8 mouse cellular contexts compared by ENCODE assay signal in genomic region chr17:23853292-23853691, GRCm38 (mm10). TPM values are rescaled to one million over a fixed set of nuclear protein-coding genes. Genes with fewer than 3 reads are reported as not detected.
DNase-seq lines count a peak whose midpoint lies in the region; ATAC-seq and TF ChIP-seq lines count a peak whose summit lies in the region.

No protein-coding gene starts in this region.

- H3K27me3 ChIP-seq in neural tube, embryonic 15.5 days (replicated peaks), result peaks cover 5% of the 10 kb centered on the region; the same call in 1 of the 2 replicates
- no peaks in the 10 kb centered on the region for H3K27me3 ChIP-seq in Patski
- H3K27me3 ChIP-seq in intestine, embryonic 14.5 days (replicated peaks; ENCODE audit: control insufficient read depth, insufficient read depth, low read length), result no peaks in the 10 kb centered on the region
- no peaks in the 10 kb centered on the region for H3K27me3 ChIP-seq in lung, postnatal 0 days (replicated peaks; ENCODE audit: insufficient read depth, low read length)

- ATAC-seq in neural tube, embryonic 15.5 days (ENCODE audit: low FRiP score), result no peak
- ATAC-seq in Patski, result no peak
- 0 out of 2 replicates have a peak, but pooled peaks have one; percentile 21 for ATAC-seq in intestine, embryonic 14.5 days (replicated peaks; ENCODE audit: low FRiP score, low TSS enrichment, low read depth)
- peak; percentile 46; the same call in 1 of the 2 replicates for ATAC-seq in lung, postnatal 0 days

- no peaks in the 10 kb centered on the region for H3K36me3 ChIP-seq in neural tube, embryonic 15.5 days
- no peaks in the 10 kb centered on the region for H3K36me3 ChIP-seq in intestine, embryonic 14.5 days (ENCODE audit: control insufficient read depth, insufficient read depth, low read length)
- no peaks in the 10 kb centered on the region for H3K36me3 ChIP-seq in lung, postnatal 0 days (ENCODE audit: insufficient read depth, low read length)

- no peak overlapping the region for H3K9ac ChIP-seq in neural tube, embryonic 15.5 days (replicated peaks)
- no peak overlapping the region for H3K9ac ChIP-seq in intestine, embryonic 14.5 days (ENCODE audit: low read length)
- no peak overlapping the region for H3K9ac ChIP-seq in lung, postnatal 0 days (replicated peaks; ENCODE audit: low read depth)

- in situ Hi-C loops in Patski (cut with MboI; ENCODE audit: low pct_unique_long_range_greater_than_20kb), result no loop called here

- H3K4me2 ChIP-seq in neural tube, embryonic 15.5 days, result no peak overlapping the region
- no peak overlapping the region for H3K4me2 ChIP-seq in intestine, embryonic 14.5 days (ENCODE audit: low read length)
- no peak overlapping the region for H3K4me2 ChIP-seq in lung, postnatal 0 days (replicated peaks; ENCODE audit: low read depth, low read length)

- CTCF ChIA-PET in Patski (lab: Charles Lee), result interaction anchor here (0.8 to 2.1 kb wide), 10 partner anchors 12 to 107 kb away, joined by 3 to 11 read pairs (median 5); partner anchors contain the start of genes Elob and Prss33

- 35% methylated on average over 5 of the region's 5 CpGs for WGBS in neural tube, embryonic 15.5 days
- 44% methylated on average over 5 of the region's 5 CpGs for WGBS in intestine, embryonic 14.5 days
- WGBS in lung, postnatal 0 days, result 27% methylated on average over 5 of the region's 5 CpGs

- H3K4me3 ChIP-seq in neural tube, embryonic 15.5 days (replicated peaks), result no peak overlapping the region
- no peak overlapping the region for H3K4me3 ChIP-seq in intestine, embryonic 14.5 days (ENCODE audit: low read depth, low read length)
- H3K4me3 ChIP-seq in lung, postnatal 0 days (ENCODE audit: low read depth, low read length), result no peak overlapping the region

- peak; percentile 64 for TF ChIP-seq CTCF in Patski (IDR thresholded peaks at IDR 0.05)
- peak; percentile 75 for TF ChIP-seq CTCF in lung, postnatal 0 days (IDR thresholded peaks at IDR 0.05)

- POLR2A ChIA-PET in Patski (lab: Charles Lee), result interaction anchor here (1.4 to 1.8 kb wide), 2 partner anchors 17 to 23 kb away, joined by 3 to 4 read pairs; partner anchors contain the start of gene Prss33

- H3K27ac ChIP-seq in neural tube, embryonic 15.5 days (replicated peaks), result no peak overlapping the region
- no peak overlapping the region for H3K27ac ChIP-seq in intestine, embryonic 14.5 days (ENCODE audit: low read depth)
- H3K27ac ChIP-seq in lung, postnatal 0 days (ENCODE audit: low read length), result no peak overlapping the region

- peak; percentile 42 for DNase-seq in neural tube, embryonic 10.5 days (ENCODE audit: extremely low spot score, low spot score)
- no peak for DNase-seq in Patski (ENCODE audit: low read depth, low spot score)
- peak; percentile 74 for DNase-seq in embryo, embryonic 10 days (ENCODE audit: low spot score)
- peak; percentile 65 for DNase-seq in intestine, embryonic 14.5 days (ENCODE audit: low spot score)
- DNase-seq in lung, postnatal 0 days (ENCODE audit: low spot score), result peak; percentile 47
- DNase-seq in spleen, postnatal 36 days (ENCODE audit: low spot score in 2 of 2), result peak; percentile 34 to 46
- no peak for DNase-seq in urinary bladder, adult 2 months (ENCODE audit: low spot score)

- no peaks in the 10 kb centered on the region for H3K9me3 ChIP-seq in neural tube, embryonic 15.5 days (replicated peaks)
- no peaks in the 10 kb centered on the region for H3K9me3 ChIP-seq in intestine, embryonic 14.5 days (ENCODE audit: control insufficient read depth, low read length)
- H3K9me3 ChIP-seq in lung, postnatal 0 days (ENCODE audit: low read length), result no peaks in the 10 kb centered on the region

- TF ChIP-seq EP300 in lung, postnatal 0 days (IDR thresholded peaks at IDR 0.05), result no peak

- H3K4me1 ChIP-seq in neural tube, embryonic 15.5 days, result no peaks in the 10 kb centered on the region
- H3K4me1 ChIP-seq in intestine, embryonic 14.5 days (replicated peaks; ENCODE audit: control insufficient read depth, insufficient read depth, low read length), result no peaks in the 10 kb centered on the region
- H3K4me1 ChIP-seq in lung, postnatal 0 days (ENCODE audit: insufficient read depth, low read depth, low read length), result no peaks in the 10 kb centered on the region

RNA-seq across cellular contexts. Expression of gene Prss41, which starts 9.3 kb away (rescaled TPM):
- polyA plus RNA-seq in neural tube, embryonic 15.5 days (2015; fragmentation: Nextera tagmentation; extraction: Ambion mirVana), result 1.9 and 2.0 TPM in 2 replicates
- 0.35 TPM for polyA plus RNA-seq in Patski (2021)
- 2.1 and 2.9 TPM in 2 replicates for polyA plus RNA-seq in intestine, embryonic 14.5 days (2014; fragmentation: Nextera tagmentation; extraction: Ambion mirVana)
- polyA plus RNA-seq in lung, postnatal 0 days (2015; fragmentation: Nextera tagmentation; extraction: Ambion mirVana), result 0.40 and 0.63 TPM in 2 replicates
- polyA plus RNA-seq in urinary bladder, adult 2 months (2012; rRNA removed), result 0.04 and 0.28 TPM in 2 replicates

RNA-seq across cellular contexts. Expression of gene Prss32, which starts 9.6 kb away (rescaled TPM):
- 0.50 and 1.1 TPM in 2 replicates for polyA plus RNA-seq in neural tube, embryonic 15.5 days (2015; fragmentation: Nextera tagmentation; extraction: Ambion mirVana)
- polyA plus RNA-seq in Patski (2021), result 0.45 TPM
- 1.1 and 1.5 TPM in 2 replicates for polyA plus RNA-seq in intestine, embryonic 14.5 days (2014; fragmentation: Nextera tagmentation; extraction: Ambion mirVana)
- polyA plus RNA-seq in lung, postnatal 0 days (2015; fragmentation: Nextera tagmentation; extraction: Ambion mirVana), result not detected in 2 replicates
- polyA plus RNA-seq in urinary bladder, adult 2 months (2012; rRNA removed), result 0.67 and 1.1 TPM in 2 replicates

RNA-seq across cellular contexts. Expression of gene Prss21, which starts 14.6 kb away (rescaled TPM):
- polyA plus RNA-seq in neural tube, embryonic 15.5 days (2015; fragmentation: Nextera tagmentation; extraction: Ambion mirVana), result not detected in 2 replicates
- not detected for polyA plus RNA-seq in Patski (2021)
- not detected in 2 replicates for polyA plus RNA-seq in intestine, embryonic 14.5 days (2014; fragmentation: Nextera tagmentation; extraction: Ambion mirVana)
- not detected in 2 replicates for polyA plus RNA-seq in lung, postnatal 0 days (2015; fragmentation: Nextera tagmentation; extraction: Ambion mirVana)
- not detected in 2 replicates for polyA plus RNA-seq in urinary bladder, adult 2 months (2012; rRNA removed)

RNA-seq across cellular contexts. Expression of gene Prss33, which starts 17.4 kb away (rescaled TPM):
- polyA plus RNA-seq in neural tube, embryonic 15.5 days (2015; fragmentation: Nextera tagmentation; extraction: Ambion mirVana), result not detected in 2 replicates
- not detected for polyA plus RNA-seq in Patski (2021)
- 0.26 TPM in 1 of 2 replicates, not detected in the other for polyA plus RNA-seq in intestine, embryonic 14.5 days (2014; fragmentation: Nextera tagmentation; extraction: Ambion mirVana)
- not detected in 2 replicates for polyA plus RNA-seq in lung, postnatal 0 days (2015; fragmentation: Nextera tagmentation; extraction: Ambion mirVana)
- polyA plus RNA-seq in urinary bladder, adult 2 months (2012; rRNA removed), result not detected in 2 replicates

RNA-seq across cellular contexts. Expression of gene Elob, which starts 24.4 kb away (rescaled TPM):
- polyA plus RNA-seq in neural tube, embryonic 15.5 days (2015; fragmentation: Nextera tagmentation; extraction: Ambion mirVana), result 1,232 and 1,344 TPM in 2 replicates
- polyA plus RNA-seq in Patski (2021), result 610 TPM
- 1,105 and 1,121 TPM in 2 replicates for polyA plus RNA-seq in intestine, embryonic 14.5 days (2014; fragmentation: Nextera tagmentation; extraction: Ambion mirVana)
- polyA plus RNA-seq in lung, postnatal 0 days (2015; fragmentation: Nextera tagmentation; extraction: Ambion mirVana), result 803 and 893 TPM in 2 replicates
- 466 and 498 TPM in 2 replicates for polyA plus RNA-seq in urinary bladder, adult 2 months (2012; rRNA removed)

Comparison
In these comparisons a context has a peak if more than half of its experiments do, and no peak if none do; other contexts are left out.
1. DNase-seq: peak in neural tube, embryonic 10.5 days (single experiment), embryo, embryonic 10 days (single experiment), intestine, embryonic 14.5 days (single experiment), lung, postnatal 0 days (single experiment) and spleen, postnatal 36 days (2 of 2); none in Patski (single experiment) and urinary bladder, adult 2 months (single experiment).
2. ATAC-seq: peak in intestine, embryonic 14.5 days (single experiment) and lung, postnatal 0 days (single experiment); none in neural tube, embryonic 15.5 days (single experiment) and Patski (single experiment).